Mouse (Mus musculus) CD4-positive naive resting alpha-beta T cell, adult 76 days (primary cell): ENCODE data around the gene Cabcoco1. TPM values are rescaled to one million over a fixed set of nuclear protein-coding genes. Genes with fewer than 3 reads are reported as not detected.

Experiments used
- total RNA-seq: library from RNA; stranded (reverse); gene quantifications from one replicate; pipeline ENCODE4 v1.2.4, GENCODE M21; 2023

Gene Cabcoco1
- 0.62 TPM for total RNA-seq

GRCm38 (mm10) chr10:68541139-68541942, at the start of gene Cabcoco1:
Gene Cabcoco1, minus strand, starts transcription at chr10:68541896.

Other genes starting within 250 kb of the Cabcoco1 start
- gene Tmem26, start 181.8 kb upstream of the Cabcoco1 start, total RNA-seq = 1.3 TPM